Mouse (Mus musculus): ENCODE results near the gene Smu1. TPM values are rescaled to one million over a fixed set of nuclear protein-coding genes. Genes with fewer than 3 reads are reported as not detected.
"Not testable (repeated sequence)": the region's sequence is repeated elsewhere in the genome, so short reads cannot be mapped to it uniquely, and the experiment has no call there.

The Smu1 gene
- polyA plus RNA-seq (2014; fragmentation: Nextera tagmentation; extraction: Ambion mirVana), result 172 and 191 TPM in 2 replicates

DNA sequence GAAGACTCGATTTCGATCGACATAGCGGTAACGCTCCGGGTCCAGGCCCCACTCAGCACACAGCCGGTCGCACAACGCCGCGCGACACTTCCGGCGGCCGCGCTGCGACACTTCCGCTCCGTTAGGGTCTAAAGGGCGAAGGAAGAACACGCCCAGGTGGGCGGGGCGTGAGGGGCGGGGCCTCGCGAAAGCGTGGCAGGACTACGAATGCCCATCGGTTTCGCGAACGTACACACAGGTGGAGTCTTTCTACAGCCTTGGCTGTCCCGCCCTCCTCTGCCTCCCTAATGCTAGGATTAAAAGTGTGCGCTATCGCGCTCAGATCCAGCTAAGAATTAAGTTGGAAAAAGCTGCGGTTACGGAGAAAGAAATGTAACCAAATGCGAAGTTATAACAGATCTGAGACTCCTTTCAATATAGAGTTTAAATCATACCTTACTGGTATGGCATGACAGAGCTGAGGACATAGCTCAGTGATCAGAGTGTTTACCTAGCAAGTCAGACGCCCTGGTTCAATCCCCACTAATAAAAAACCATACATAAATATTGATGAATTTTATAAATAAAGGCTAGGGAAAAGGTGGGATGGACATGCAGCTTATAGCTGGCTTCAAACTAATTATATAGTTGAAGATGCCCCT, at the start of gene Smu1:
Gene Smu1 (minus strand): TSS at position 144 of the 641 bp plus-strand sequence.
- no peak within 1 kb of the TSS for H3K27ac ChIP-seq (ENCODE audit: low read depth, low read length)

DNA sequence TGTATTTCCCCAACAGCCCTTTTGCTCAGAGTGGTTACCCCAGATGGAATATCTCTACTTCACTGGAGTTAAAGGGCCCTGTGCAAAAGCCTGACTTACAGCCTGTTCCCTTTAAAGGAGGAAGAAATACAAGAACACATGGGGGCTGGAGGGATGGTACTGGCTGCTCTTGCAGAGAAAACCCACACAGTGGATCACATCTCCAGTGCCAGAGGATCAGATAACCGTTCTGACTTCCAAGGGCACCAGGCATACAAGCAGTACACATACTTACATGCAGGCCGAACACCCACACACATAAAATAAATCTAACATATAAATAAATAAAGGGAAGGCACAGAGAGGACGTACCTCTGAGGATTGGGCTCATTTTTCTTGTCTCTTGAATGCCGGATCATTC, 49.7 kb upstream of the Smu1 start:
- H3K27ac ChIP-seq (ENCODE audit: low read depth, low read length), result no peak overlapping the region
- H3K4me2 ChIP-seq (replicated peaks; ENCODE audit: low read depth, low read length), result no peak overlapping the region
- ATAC-seq (ENCODE audit: low FRiP score) (no peak), DNase-seq (ENCODE audit: low spot score) (no peak)
- H3K4me3 ChIP-seq (ENCODE audit: low read depth, low read length), result no peak overlapping the region
- H3K27me3 ChIP-seq (ENCODE audit: control insufficient read depth, insufficient read depth, low read length), result no peaks in the 10 kb centered on the region
- no peaks in the 10 kb centered on the region for H3K9me3 ChIP-seq (ENCODE audit: control insufficient read depth, low read length)
- WGBS, result 89% methylated on average over 4 of the region's 4 CpGs
- H3K36me3 ChIP-seq (ENCODE audit: control insufficient read depth, insufficient read depth, low read length), result no peaks in the 10 kb centered on the region; the same call in 1 of the 2 replicates
- H3K4me1 ChIP-seq (replicated peaks; ENCODE audit: control insufficient read depth, insufficient read depth, low read length), result no peaks in the 10 kb centered on the region
- H3K9ac ChIP-seq (ENCODE audit: low read depth, low read length), result no peak overlapping the region

More for the DNA sequence above, at the start of gene Smu1:
- H3K27me3 ChIP-seq (ENCODE audit: control insufficient read depth, insufficient read depth, low read length), result no peaks in the 10 kb centered on the region
- DNase-seq (ENCODE audit: low spot score) (peak; percentile 99), ATAC-seq (ENCODE audit: low FRiP score) (peak; percentile 100)
- peaks cover 7% of the 10 kb centered on the region; the same call in 1 of the 2 replicates for H3K36me3 ChIP-seq (ENCODE audit: control insufficient read depth, insufficient read depth, low read length)
- H3K4me2 ChIP-seq (replicated peaks; ENCODE audit: low read depth, low read length), result peak within 1 kb of the TSS; percentile 49
- H3K9ac ChIP-seq (ENCODE audit: low read depth, low read length), result peak within 1 kb of the TSS; percentile 87
- under 1% methylated on average over 39 of the region's 40 CpGs for WGBS
- H3K4me1 ChIP-seq (replicated peaks; ENCODE audit: control insufficient read depth, insufficient read depth, low read length), result no peaks in the 10 kb centered on the region
- no peaks in the 10 kb centered on the region for H3K9me3 ChIP-seq (ENCODE audit: control insufficient read depth, low read length)
- H3K4me3 ChIP-seq (ENCODE audit: low read depth, low read length), result peak within 1 kb of the TSS; percentile 79

DNA sequence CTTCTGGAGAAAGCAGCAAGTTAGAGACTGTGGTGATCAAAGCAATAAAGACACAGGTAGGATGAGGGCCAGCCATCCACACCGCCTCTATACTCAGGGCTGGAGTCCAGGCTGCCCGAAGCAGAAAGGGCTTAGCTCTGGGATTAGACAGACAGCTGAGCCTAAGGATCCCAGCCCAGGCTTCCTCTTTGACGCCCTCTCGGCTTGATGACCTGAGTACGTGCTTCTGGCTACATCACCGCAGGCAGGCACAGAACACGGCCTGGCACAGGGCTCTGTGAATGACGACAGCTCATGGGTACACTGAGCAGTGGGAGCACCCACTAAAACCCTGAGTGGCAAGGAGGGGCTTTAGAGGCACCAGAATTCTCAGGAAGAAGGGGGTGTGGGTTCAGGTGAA, 47.7 kb upstream of the Smu1 start:
- no peaks in the 10 kb centered on the region for H3K27me3 ChIP-seq (ENCODE audit: control insufficient read depth, insufficient read depth, low read length)
- H3K9ac ChIP-seq (ENCODE audit: low read depth, low read length), result no peak overlapping the region
- no peaks in the 10 kb centered on the region for H3K4me1 ChIP-seq (replicated peaks; ENCODE audit: control insufficient read depth, insufficient read depth, low read length)
- H3K4me2 ChIP-seq (replicated peaks; ENCODE audit: low read depth, low read length), result no peak overlapping the region
- no peak overlapping the region for H3K27ac ChIP-seq (ENCODE audit: low read depth, low read length)
- H3K9me3 ChIP-seq (ENCODE audit: control insufficient read depth, low read length), result no peaks in the 10 kb centered on the region
- WGBS, result 92% methylated on average over 8 of the region's 8 CpGs
- H3K4me3 ChIP-seq (ENCODE audit: low read depth, low read length), result no peak overlapping the region
- DNase-seq (ENCODE audit: low spot score), result no peak
- H3K36me3 ChIP-seq (ENCODE audit: control insufficient read depth, insufficient read depth, low read length), result no peaks in the 10 kb centered on the region; the same call in 1 of the 2 replicates
- ATAC-seq (ENCODE audit: low FRiP score), result no peak

DNA sequence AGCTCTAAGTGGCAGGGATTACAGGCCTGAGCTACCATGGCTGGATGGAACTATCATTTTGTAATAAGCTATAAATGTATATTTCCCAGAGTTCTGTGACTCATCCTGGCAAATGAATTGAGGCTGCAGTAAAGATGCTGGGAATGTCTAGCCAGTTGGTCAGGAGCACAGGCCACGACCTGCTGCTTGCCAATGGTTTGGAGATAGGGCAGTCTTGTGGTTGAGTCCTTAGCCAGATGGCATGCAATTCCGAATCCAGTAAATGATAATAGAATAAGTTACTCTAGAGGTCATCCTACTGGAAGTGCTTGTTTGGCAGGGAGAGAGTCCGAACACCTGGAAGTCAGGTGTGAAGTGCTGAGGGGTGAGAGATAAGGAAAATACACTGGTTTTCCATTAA, 45.1 kb upstream of the Smu1 start:
- ATAC-seq (ENCODE audit: low FRiP score) (no peak), DNase-seq (ENCODE audit: low spot score) (no peak)
- Histone ChIP-seq H3K27me3 (ENCODE audit: control insufficient read depth, insufficient read depth, low read length) (no peaks in the 10 kb centered on the region), H3K27ac (ENCODE audit: low read depth, low read length) (no peak overlapping the region), H3K4me1 (replicated peaks; ENCODE audit: control insufficient read depth, insufficient read depth, low read length) (no peaks in the 10 kb centered on the region), H3K4me2 (replicated peaks; ENCODE audit: low read depth, low read length) (no peak overlapping the region), H3K9me3 (ENCODE audit: control insufficient read depth, low read length) (no peaks in the 10 kb centered on the region), H3K9ac (ENCODE audit: low read depth, low read length) (no peak overlapping the region), H3K4me3 (ENCODE audit: low read depth, low read length) (no peak overlapping the region), H3K36me3 (ENCODE audit: control insufficient read depth, insufficient read depth, low read length) (no peaks in the 10 kb centered on the region)
- 93% methylated on average over 3 of the region's 3 CpGs for WGBS

DNA sequence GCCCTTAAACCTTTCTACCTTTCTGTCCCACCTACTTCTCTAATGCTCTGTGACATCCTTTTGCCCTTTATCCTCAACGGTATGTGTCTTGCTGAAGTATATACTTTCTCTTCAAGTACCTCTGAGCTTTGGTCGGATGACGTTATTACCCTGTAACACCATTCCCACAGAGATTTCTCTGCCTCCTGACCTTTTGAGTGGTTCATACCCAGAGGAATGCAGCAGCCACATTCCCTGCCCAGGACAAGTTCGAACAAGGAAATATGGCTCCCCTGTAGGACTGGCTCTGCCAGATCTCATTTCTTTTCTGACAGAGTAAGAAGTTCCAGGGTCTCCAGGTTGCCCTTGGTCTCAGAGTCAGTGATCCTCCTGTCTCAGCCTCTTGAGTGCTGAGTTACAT, 44.2 kb upstream of the Smu1 start:
- DNase-seq (ENCODE audit: low spot score) (no peak), ATAC-seq (ENCODE audit: low FRiP score) (no peak)
- no peaks in the 10 kb centered on the region for H3K36me3 ChIP-seq (ENCODE audit: control insufficient read depth, insufficient read depth, low read length)
- no peaks in the 10 kb centered on the region for H3K27me3 ChIP-seq (ENCODE audit: control insufficient read depth, insufficient read depth, low read length)
- no peaks in the 10 kb centered on the region for H3K4me1 ChIP-seq (replicated peaks; ENCODE audit: control insufficient read depth, insufficient read depth, low read length)
- H3K4me3 ChIP-seq (ENCODE audit: low read depth, low read length), result no peak overlapping the region
- no peak overlapping the region for H3K27ac ChIP-seq (ENCODE audit: low read depth, low read length)
- no peak overlapping the region for H3K9ac ChIP-seq (ENCODE audit: low read depth, low read length)
- WGBS, result 88% methylated on average over 4 of the region's 4 CpGs
- H3K9me3 ChIP-seq (ENCODE audit: control insufficient read depth, low read length), result no peaks in the 10 kb centered on the region
- no peak overlapping the region for H3K4me2 ChIP-seq (replicated peaks; ENCODE audit: low read depth, low read length)

DNA sequence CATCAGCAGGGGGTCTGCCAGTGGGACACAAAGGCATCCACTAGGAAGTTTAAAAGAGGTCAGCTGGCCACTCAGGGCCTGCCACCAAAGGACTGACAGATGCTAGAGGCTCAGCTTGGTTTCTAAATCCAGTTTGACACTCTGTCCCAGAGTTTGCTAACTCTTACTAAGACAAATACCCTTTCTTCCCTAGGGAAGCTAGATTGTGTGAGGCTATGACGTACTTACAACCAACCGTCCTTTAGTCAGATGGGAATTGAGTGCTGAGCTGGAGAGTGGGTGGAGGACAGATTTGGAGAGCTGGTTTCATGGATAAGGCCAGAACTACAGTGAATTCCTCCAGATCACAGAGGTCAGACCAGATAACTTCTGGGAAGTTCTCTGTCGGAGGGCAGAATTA, 43.1 kb upstream of the Smu1 start:
- 71% methylated on average over 3 of the region's 3 CpGs for WGBS
- H3K9me3 ChIP-seq (ENCODE audit: control insufficient read depth, low read length), result no peaks in the 10 kb centered on the region
- ATAC-seq (ENCODE audit: low FRiP score) (no peak), DNase-seq (ENCODE audit: low spot score) (no peak)
- no peak overlapping the region for H3K27ac ChIP-seq (ENCODE audit: low read depth, low read length)
- H3K27me3 ChIP-seq (ENCODE audit: control insufficient read depth, insufficient read depth, low read length), result no peaks in the 10 kb centered on the region
- no peaks in the 10 kb centered on the region for H3K4me1 ChIP-seq (replicated peaks; ENCODE audit: control insufficient read depth, insufficient read depth, low read length)
- no peak overlapping the region for H3K4me2 ChIP-seq (replicated peaks; ENCODE audit: low read depth, low read length)
- H3K9ac ChIP-seq (ENCODE audit: low read depth, low read length), result no peak overlapping the region
- H3K36me3 ChIP-seq (ENCODE audit: control insufficient read depth, insufficient read depth, low read length), result no peaks in the 10 kb centered on the region
- no peak overlapping the region for H3K4me3 ChIP-seq (ENCODE audit: low read depth, low read length)

DNA sequence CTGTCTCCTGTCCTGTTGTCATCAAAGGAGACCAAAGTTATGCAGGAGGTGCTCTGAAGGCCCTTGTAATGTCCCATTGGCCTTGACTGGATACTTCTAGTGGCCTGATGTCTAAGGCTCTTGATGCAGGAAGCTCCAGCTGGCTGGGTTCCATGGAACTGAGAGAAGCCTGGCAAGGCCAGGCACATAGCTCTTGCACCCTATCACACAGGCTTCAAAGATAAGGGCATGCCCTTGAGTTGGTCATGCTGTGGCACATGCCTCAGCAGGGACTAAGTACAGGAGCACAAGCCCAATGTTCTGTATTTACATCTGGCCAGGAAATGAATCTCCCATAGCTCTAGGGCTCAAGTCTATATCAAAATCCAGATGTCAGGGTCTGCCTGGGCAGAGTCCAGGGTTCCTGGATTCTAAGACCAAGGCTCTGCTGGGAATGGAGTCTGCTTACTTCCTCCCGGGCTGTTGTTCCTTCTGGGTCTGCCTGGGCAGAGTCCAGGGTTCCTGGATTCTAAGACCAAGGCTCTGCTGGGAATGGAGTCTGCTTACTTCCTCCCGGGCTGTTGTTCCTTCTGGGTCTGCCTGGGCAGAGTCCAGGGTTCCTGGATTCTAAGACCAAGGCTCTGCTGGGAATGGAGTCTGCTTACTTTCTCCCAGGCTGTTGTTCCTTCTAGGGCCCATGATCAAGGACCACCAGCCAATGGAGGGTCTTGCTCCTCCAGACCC, 41.3 kb upstream of the Smu1 start:
- H3K9ac ChIP-seq (ENCODE audit: low read depth, low read length), result not testable (repeated sequence)
- WGBS, result 100% methylated on average over 1 of the region's 2 CpGs

DNA sequence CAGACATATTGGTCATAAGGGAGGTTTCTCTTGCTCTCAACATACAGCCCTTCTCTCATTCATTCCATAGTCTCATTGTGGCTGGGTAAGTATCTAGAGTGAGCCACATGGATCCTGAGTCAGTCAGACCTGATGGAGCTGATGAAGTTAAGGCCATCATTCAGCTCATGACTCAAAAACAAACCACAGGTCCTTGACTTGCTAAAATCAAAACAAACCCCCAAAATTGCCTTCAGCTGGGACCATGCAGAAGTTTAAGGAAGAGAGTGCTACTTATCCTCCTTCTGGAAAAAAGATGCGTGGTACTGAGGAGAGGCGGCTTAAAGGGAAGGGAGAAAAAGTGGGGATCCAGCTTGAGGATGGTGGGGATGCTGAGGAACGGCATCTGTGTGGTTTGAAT, 38.0 kb upstream of the Smu1 start:
- no peaks in the 10 kb centered on the region for H3K4me1 ChIP-seq (replicated peaks; ENCODE audit: control insufficient read depth, insufficient read depth, low read length)
- no peaks in the 10 kb centered on the region for H3K36me3 ChIP-seq (ENCODE audit: control insufficient read depth, insufficient read depth, low read length)
- no peaks in the 10 kb centered on the region for H3K9me3 ChIP-seq (ENCODE audit: control insufficient read depth, low read length)
- no peaks in the 10 kb centered on the region for H3K27me3 ChIP-seq (ENCODE audit: control insufficient read depth, insufficient read depth, low read length)
- WGBS, result 95% methylated on average over 3 of the region's 3 CpGs
- no peak for ATAC-seq (ENCODE audit: low FRiP score)
- H3K4me3 ChIP-seq (ENCODE audit: low read depth, low read length), result no peak overlapping the region
- H3K9ac ChIP-seq (ENCODE audit: low read depth, low read length), result no peak overlapping the region
- no peak for DNase-seq (ENCODE audit: low spot score)
- no peak overlapping the region for H3K27ac ChIP-seq (ENCODE audit: low read depth, low read length)
- H3K4me2 ChIP-seq (replicated peaks; ENCODE audit: low read depth, low read length), result no peak overlapping the region

More for the DNA sequence above, 41.3 kb upstream of the Smu1 start:
- H3K36me3 ChIP-seq (ENCODE audit: control insufficient read depth, insufficient read depth, low read length); H3K27ac ChIP-seq (ENCODE audit: low read depth, low read length); ATAC-seq (ENCODE audit: low FRiP score); H3K4me1 ChIP-seq (replicated peaks; ENCODE audit: control insufficient read depth, insufficient read depth, low read length); H3K4me3 ChIP-seq (ENCODE audit: low read depth, low read length); H3K4me2 ChIP-seq (replicated peaks; ENCODE audit: low read depth, low read length); DNase-seq (ENCODE audit: low spot score); H3K9me3 ChIP-seq (ENCODE audit: control insufficient read depth, low read length); H3K27me3 ChIP-seq (ENCODE audit: control insufficient read depth, insufficient read depth, low read length): not testable (repeated sequence)

DNA sequence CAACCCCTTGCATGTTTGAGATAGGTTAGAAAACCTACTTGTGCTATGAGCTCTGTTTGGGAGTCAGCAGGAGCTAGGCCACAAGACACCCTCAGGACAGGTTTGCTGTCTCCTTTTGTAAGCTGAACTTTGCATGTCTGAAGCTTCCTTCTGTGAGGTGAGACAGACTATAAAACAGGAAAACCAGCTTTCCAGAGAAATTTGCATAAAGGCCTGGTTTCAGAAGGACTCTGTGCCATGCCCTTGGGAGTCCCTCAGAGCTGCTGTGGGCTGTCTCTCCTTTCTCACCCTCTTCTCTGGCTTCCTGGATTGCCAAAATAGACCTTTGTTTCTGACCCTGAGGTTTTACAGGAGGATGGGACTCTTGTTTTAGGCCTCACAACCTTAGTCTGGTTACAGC, 36.6 kb upstream of the Smu1 start:
- Histone ChIP-seq H3K9ac (ENCODE audit: low read depth, low read length) (no peak overlapping the region), H3K9me3 (ENCODE audit: control insufficient read depth, low read length) (no peaks in the 10 kb centered on the region), H3K4me3 (ENCODE audit: low read depth, low read length) (no peak overlapping the region), H3K4me1 (replicated peaks; ENCODE audit: control insufficient read depth, insufficient read depth, low read length) (no peaks in the 10 kb centered on the region), H3K27ac (ENCODE audit: low read depth, low read length) (no peak overlapping the region), H3K27me3 (ENCODE audit: control insufficient read depth, insufficient read depth, low read length) (no peaks in the 10 kb centered on the region), H3K36me3 (ENCODE audit: control insufficient read depth, insufficient read depth, low read length) (no peaks in the 10 kb centered on the region), H3K4me2 (replicated peaks; ENCODE audit: low read depth, low read length) (no peak overlapping the region)
- DNase-seq (ENCODE audit: low spot score), result no peak
- ATAC-seq (ENCODE audit: low FRiP score), result no peak

Measured in hindbrain, embryonic 11.5 days (tissue).